8 mouse cellular contexts compared by ENCODE assay signal in genomic region chr13:98890871-98891219, GRCm38 (mm10). TPM values are rescaled to one million over a fixed set of nuclear protein-coding genes. Genes with fewer than 3 reads are reported as not detected.
DNase-seq lines count a peak whose midpoint lies in the region; ATAC-seq and TF ChIP-seq lines count a peak whose summit lies in the region.

No protein-coding gene starts in this region.

- H3K27me3 ChIP-seq in ES-Bruce4 (ENCODE audit: control insufficient read depth, insufficient read depth, low read length, poor library complexity, severe bottlenecking) = no peaks in the 10 kb centered on the region
- H3K27me3 ChIP-seq in forebrain, embryonic 14.5 days (replicated peaks; ENCODE audit: control insufficient read depth, insufficient read depth, low read length) = no peaks in the 10 kb centered on the region

- peak; percentile 68 for TF ChIP-seq POLR2A in ES-Bruce4 (IDR thresholded peaks at IDR 0.05; ENCODE audit: insufficient read depth, low read length)
- peak; percentile 23; the same call in 1 of the 2 replicates for TF ChIP-seq POLR2A in lung, adult 2 months (IDR thresholded peaks at IDR 0.05; ENCODE audit: borderline replicate concordance, extremely low read depth, low read depth, low read length)

- no peaks in the 10 kb centered on the region for H3K4me1 ChIP-seq in ES-Bruce4 (ENCODE audit: control insufficient read depth, insufficient read depth, low read length)
- peaks cover 17% of the 10 kb centered on the region for H3K4me1 ChIP-seq in forebrain, embryonic 14.5 days (ENCODE audit: control insufficient read depth, insufficient read depth, low read length)
- H3K4me1 ChIP-seq in lung, adult 2 months (ENCODE audit: control insufficient read depth, insufficient read depth, low read length) = peaks cover 10% of the 10 kb centered on the region; the same call in 1 of the 2 replicates

- no peak overlapping the region for H3K27ac ChIP-seq in ES-Bruce4 (ENCODE audit: insufficient read depth, low read length)
- peak overlapping the region; percentile 89 for H3K27ac ChIP-seq in forebrain, embryonic 14.5 days (ENCODE audit: low read depth, low read length)

- H3K4me2 ChIP-seq in forebrain, embryonic 14.5 days (ENCODE audit: low read length) = peak overlapping the region; percentile 80

- peak; percentile 95 for ATAC-seq in cerebellum, adult (ENCODE audit: insufficient number of reproducible peaks, low FRiP score, low TSS enrichment)
- ATAC-seq in forebrain, embryonic 14.5 days = peak; percentile 91
- peak; percentile 89 for ATAC-seq in neutrophil, adult 5-6 weeks (ENCODE audit: extremely low read depth, insufficient number of reproducible peaks, low FRiP score, poor library complexity, severe bottlenecking)

- peaks cover 19% of the 10 kb centered on the region for H3K36me3 ChIP-seq in ES-Bruce4 (ENCODE audit: control insufficient read depth, insufficient read depth, low read length, poor library complexity, severe bottlenecking)
- H3K36me3 ChIP-seq in forebrain, embryonic 14.5 days (ENCODE audit: control insufficient read depth, insufficient read depth, low read length) = peaks cover 25% of the 10 kb centered on the region

- 0 out of 2 replicates have a peak, but pooled peaks have one; percentile 14 for TF ChIP-seq EP300 in ES-Bruce4 (IDR thresholded peaks at IDR 0.05; ENCODE audit: insufficient read depth, low read depth, low read length)

- peak overlapping the region; percentile 93 for H3K9ac ChIP-seq in ES-Bruce4 (ENCODE audit: low read depth, poor library complexity, severe bottlenecking)
- peak overlapping the region; percentile 84 for H3K9ac ChIP-seq in forebrain, embryonic 14.5 days (ENCODE audit: low read length)

- peak; percentile 89 for DNase-seq in forebrain, embryonic 14.5 days (ENCODE audit: low spot score)
- peak; percentile 66 for DNase-seq in heart, postnatal 25 days (ENCODE audit: low spot score)
- peak; percentile 78 to 91 for DNase-seq in layer of hippocampus, adult 18-20 months (ENCODE audit: low spot score in 2 of 2)
- DNase-seq in lung, adult 2 months = peak; percentile 78
- peak; percentile 67 to 70 for DNase-seq in thymus, adult 18-20 months

- no peak for TF ChIP-seq CTCF in ES-Bruce4 (IDR thresholded peaks at IDR 0.05; ENCODE audit: low read depth, low read length)
- no peak for TF ChIP-seq CTCF in lung, adult 2 months (IDR thresholded peaks at IDR 0.05; ENCODE audit: insufficient read depth, low read length)

- intact Hi-C loops in heart, postnatal 25 days (cut with DNase I) = loop anchor here (2.0 kb wide), 1 partner anchor 34 kb away; no protein-coding TSS in a partner anchor

- no peaks in the 10 kb centered on the region for H3K9me3 ChIP-seq in ES-Bruce4 (replicated peaks; ENCODE audit: control insufficient read depth, insufficient read depth, low read length, poor library complexity, severe bottlenecking)
- H3K9me3 ChIP-seq in forebrain, embryonic 14.5 days (replicated peaks; ENCODE audit: control insufficient read depth, low read length) = no peaks in the 10 kb centered on the region

- WGBS in forebrain, embryonic 14.5 days = 1% methylated on average over 32 of the region's 32 CpGs
- 0% methylated on average over 32 of the region's 32 CpGs for WGBS in lung, adult 2 months

- peak overlapping the region; percentile 72 for H3K4me3 ChIP-seq in ES-Bruce4 (ENCODE audit: low read depth, low read length)
- peak overlapping the region; percentile 69 for H3K4me3 ChIP-seq in forebrain, embryonic 14.5 days (ENCODE audit: low read depth, low read length)
- peak overlapping the region; percentile 63 for H3K4me3 ChIP-seq in lung, adult 2 months (replicated peaks; ENCODE audit: extremely low read depth, low read depth, low read length)

RNA-seq across cellular contexts. Expression of gene Tnpo1, which starts 35.3 kb away (rescaled TPM):
- 253 and 256 TPM in 2 replicates for polyA plus RNA-seq in ES-Bruce4 (2011; ENCODE audit: insufficient read depth, insufficient read length, low read depth, missing spikeins)
- 59.2 and 75.4 TPM in 2 replicates for polyA plus RNA-seq in forebrain, embryonic 14.5 days (2014; fragmentation: Nextera tagmentation; extraction: Ambion mirVana)
- total RNA-seq in heart, postnatal 25 days (2021) = 10 to 100 TPM; 73.0 to 73.3 TPM
- 10 to 100 TPM; 67.0 to 67.5 TPM for total RNA-seq in layer of hippocampus, adult 18-20 months (2021)
- 14.0 and 19.6 TPM in 2 replicates for polyA plus RNA-seq in lung, adult 2 months (2012; rRNA removed)
- total RNA-seq in neutrophil, adult 5-6 weeks (2017) = 89.3 and 97.8 TPM in 2 replicates
